Mouse (Mus musculus) lung, postnatal 0 days (tissue): ENCODE data around the gene Amigo1. TPM values are rescaled to one million over a fixed set of nuclear protein-coding genes. Genes with fewer than 3 reads are reported as not detected.

Source experiments
- ATAC-seq: fragments of 200-750 bp; cut with Nextera tagmentation; 2 replicates; pipeline ENCODE4 v1.8.0; 2017; ENCODE audit warnings: moderate library complexity
- DNase-seq: peaks from one replicate; pipeline ENCODE4 v3.0.0-alpha.2; 2016; ENCODE audit warnings: low spot score
- H3K27ac ChIP-seq: fragments of 300-500 bp; sonication (generic); 2 replicates; pipeline ENCODE4 v1.5.1; 2014; ENCODE audit warnings: antibody characterized with exemption, mild to moderate bottlenecking, low read length, mixed read lengths
- H3K27me3 ChIP-seq: fragments of 300-500 bp; sonication (generic); replicated peaks from 2 replicates; pipeline ENCODE4 v1.6.1; 2014; ENCODE audit warnings: low read length, mixed read lengths; ENCODE audit not compliant: insufficient read depth
- H3K36me3 ChIP-seq: fragments of 300-500 bp; sonication (generic); 2 replicates; pipeline ENCODE4 v1.6.1; 2014; ENCODE audit warnings: low read length, mixed read lengths; ENCODE audit not compliant: insufficient read depth
- H3K4me1 ChIP-seq: fragments of 300-500 bp; sonication (generic); 2 replicates; pipeline ENCODE4 v1.6.1; 2014; ENCODE audit warnings: antibody characterized with exemption, low read depth, low read length, mixed read lengths; ENCODE audit not compliant: insufficient read depth
- H3K4me2 ChIP-seq: fragments of 300-500 bp; sonication (generic); replicated peaks from 2 replicates; pipeline ENCODE4 v1.6.1; 2014; ENCODE audit warnings: low read depth, mild to moderate bottlenecking, low read length, moderate library complexity, mixed read lengths
- H3K4me3 ChIP-seq: fragments of 300-500 bp; sonication (generic); 2 replicates; pipeline ENCODE4 v1.5.1; 2014; ENCODE audit warnings: low read depth, low read length
- H3K9ac ChIP-seq: fragments of 300-500 bp; sonication (generic); replicated peaks from 2 replicates; pipeline ENCODE4 v1.6.1; 2014; ENCODE audit warnings: low read depth, mild to moderate bottlenecking
- H3K9me3 ChIP-seq: fragments of 300-500 bp; sonication (generic); 2 replicates; pipeline ENCODE4 v1.6.1; 2016; ENCODE audit warnings: low read length, mixed read lengths
- CTCF ChIP-seq: IDR thresholded peaks from 2 replicates; pipeline ENCODE4 v1.5.1; 2016; ENCODE audit warnings: antibody characterized with exemption, mild to moderate bottlenecking
- EP300 ChIP-seq: IDR thresholded peaks from 2 replicates; pipeline ENCODE4 v1.6.1; 2016; ENCODE audit warnings: antibody characterized with exemption, mild to moderate bottlenecking, control low read depth
- WGBS: fragments of 180-500 bp; shearing (Covaris S2); extraction: QIAGEN DNeasy Blood & Tissue Kit; methylation state at CpG from one replicate; pipeline ENCODE4 v1.1.7; 2014; 5-methylcytosine and 5-hydroxymethylcytosine counted together
- polyA plus RNA-seq: library from polyadenylated mRNA; unstranded; fragments of >200 nt; fragmentation: Nextera tagmentation; extraction: Ambion mirVana; gene quantifications from 2 replicates; pipeline ENCODE4 v1.2.1, GENCODE M21; 2015

Gene Amigo1
- polyA plus RNA-seq, 1 experiment from 2014 or later = 4.6 TPM

DNA sequence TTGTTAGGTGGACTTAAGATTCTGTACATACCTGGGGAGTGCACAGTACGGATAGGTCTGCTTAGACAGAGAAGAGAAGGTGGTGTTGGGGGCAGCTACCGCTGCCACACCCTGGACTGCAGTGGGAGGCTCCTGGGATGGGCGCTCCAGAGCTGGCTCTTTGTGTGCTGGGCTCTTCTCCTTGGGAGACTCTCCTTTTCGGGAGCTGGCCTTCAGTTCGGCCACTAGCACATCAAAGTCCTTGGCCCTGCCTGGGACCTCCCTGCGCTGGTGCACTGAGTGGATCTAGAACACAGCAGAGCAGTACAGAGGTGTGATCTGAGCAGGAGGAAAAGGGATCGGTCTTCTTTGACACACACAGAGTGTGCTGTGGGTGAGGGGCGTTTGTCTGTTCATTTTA, 19.5 kb downstream of the Amigo1 start:
- H3K4me2 ChIP-seq = no peak overlapping the region
- WGBS = 90% methylated on average over 8 of the region's 8 CpGs
- no peaks in the 10 kb centered on the region for H3K9me3 ChIP-seq
- no peak overlapping the region for H3K27ac ChIP-seq
- DNase-seq = no peak
- H3K9ac ChIP-seq = no peak overlapping the region
- ATAC-seq = no peak
- no peak for TF ChIP-seq CTCF
- no peak for TF ChIP-seq EP300
- 0 out of 2 replicates have a peak, but pooled peaks cover 4% of the 10 kb centered on the region for H3K36me3 ChIP-seq
- H3K27me3 ChIP-seq = no peaks in the 10 kb centered on the region
- no peak overlapping the region for H3K4me3 ChIP-seq
- H3K4me1 ChIP-seq = peaks cover 17% of the 10 kb centered on the region

DNA sequence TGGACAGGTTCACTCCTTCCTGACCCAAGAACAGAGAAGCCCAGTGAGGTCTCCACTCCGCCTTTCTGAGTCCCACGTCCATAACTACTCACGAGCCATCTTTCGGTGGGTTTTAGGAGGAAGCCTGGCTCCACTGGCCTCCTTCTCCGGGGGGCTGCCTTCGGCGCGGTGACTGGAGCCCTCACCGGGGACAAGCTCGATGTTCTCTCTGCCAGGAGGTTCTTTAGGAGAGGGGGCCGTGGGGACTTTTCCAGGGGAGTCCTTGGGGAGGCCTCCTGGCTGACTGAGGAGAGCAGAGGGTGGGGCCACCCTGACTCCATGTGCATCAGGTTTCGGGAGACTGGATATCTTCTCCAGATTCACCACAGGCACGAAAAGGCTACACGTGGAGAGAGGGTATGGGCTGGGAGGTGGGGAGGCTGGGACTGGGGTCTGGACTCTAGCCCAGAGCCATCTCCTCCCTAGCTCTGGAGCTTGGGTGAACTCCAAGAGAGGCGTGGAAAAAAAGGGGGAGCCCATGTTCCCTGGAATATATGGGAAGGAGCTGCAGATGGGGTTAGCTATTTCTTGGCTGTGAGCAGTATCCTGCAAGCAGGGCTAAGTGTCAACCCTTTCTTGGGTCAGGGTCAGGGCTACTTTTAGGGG, 20.7 kb downstream of the Amigo1 start:
- H3K9me3 ChIP-seq = no peaks in the 10 kb centered on the region
- no peak overlapping the region for H3K27ac ChIP-seq
- H3K4me1 ChIP-seq = peaks cover 11% of the 10 kb centered on the region; the same call in 1 of the 2 replicates
- TF ChIP-seq CTCF (no peak), EP300 (no peak)
- ATAC-seq (no peak), DNase-seq (no peak)
- 0 out of 2 replicates have a peak, but pooled peaks cover 4% of the 10 kb centered on the region for H3K36me3 ChIP-seq
- H3K4me2 ChIP-seq = no peak overlapping the region
- no peak overlapping the region for H3K9ac ChIP-seq
- H3K27me3 ChIP-seq = no peaks in the 10 kb centered on the region
- WGBS = 77% methylated on average over 15 of the region's 15 CpGs
- H3K4me3 ChIP-seq = no peak overlapping the region

DNA sequence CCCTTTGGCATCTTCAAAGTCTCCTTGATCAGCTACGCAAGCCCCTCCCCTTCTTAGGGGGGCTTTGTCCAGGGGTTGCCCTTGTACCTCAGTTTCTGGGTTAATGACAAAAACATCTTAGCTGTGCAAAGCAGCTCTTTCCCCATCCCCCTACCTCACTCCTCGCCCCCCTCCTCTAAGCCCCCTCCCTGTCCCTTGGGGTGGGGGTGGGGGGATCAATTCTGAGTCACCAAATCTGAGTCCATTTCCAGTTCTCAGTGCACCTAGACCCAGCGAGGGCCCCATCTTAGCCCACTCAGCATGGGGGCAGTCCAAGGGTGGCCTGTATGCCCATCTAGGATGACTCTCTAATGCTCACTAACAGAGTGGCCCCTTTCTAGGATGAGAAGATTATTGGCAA, 22.9 kb downstream of the Amigo1 start:
- peak overlapping the region; percentile 91 for H3K4me2 ChIP-seq
- no peaks in the 10 kb centered on the region for H3K9me3 ChIP-seq
- TF ChIP-seq EP300 (no peak), CTCF (no peak)
- WGBS = 75% methylated on average over 3 of the region's 3 CpGs
- H3K27me3 ChIP-seq = no peaks in the 10 kb centered on the region
- ATAC-seq (no peak), DNase-seq (no peak)
- H3K27ac ChIP-seq = no peak overlapping the region
- H3K36me3 ChIP-seq = 0 out of 2 replicates have a peak, but pooled peaks cover 4% of the 10 kb centered on the region
- no peak overlapping the region for H3K9ac ChIP-seq
- H3K4me1 ChIP-seq = peaks cover 8% of the 10 kb centered on the region; the same call in 1 of the 2 replicates
- no peak overlapping the region for H3K4me3 ChIP-seq

DNA sequence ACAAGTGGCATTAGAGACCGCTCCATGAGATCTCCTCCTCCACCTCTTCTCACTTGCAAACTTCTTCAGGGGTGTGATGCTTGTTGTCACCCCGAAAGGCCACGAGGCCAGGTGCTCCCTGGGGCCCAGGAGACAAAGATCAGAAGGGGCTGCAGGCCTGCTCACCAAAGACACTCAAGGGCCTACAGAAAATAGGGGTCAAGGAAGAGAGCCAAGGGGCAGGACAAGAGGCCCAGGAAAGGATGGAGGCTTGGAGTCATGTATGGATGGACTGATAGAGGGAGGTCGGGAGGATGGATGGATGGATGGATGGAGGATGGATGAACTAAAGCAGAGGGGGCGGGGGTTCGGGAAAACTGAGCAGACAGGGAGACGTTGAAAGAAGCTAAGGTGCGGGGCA, 23.4 kb downstream of the Amigo1 start:
- DNase-seq (no peak), ATAC-seq (no peak)
- H3K27ac ChIP-seq = no peak overlapping the region
- peak overlapping the region; percentile 80 for H3K9ac ChIP-seq
- H3K27me3 ChIP-seq = no peaks in the 10 kb centered on the region
- TF ChIP-seq CTCF = no peak
- no peak for TF ChIP-seq EP300
- peaks cover 8% of the 10 kb centered on the region; the same call in 1 of the 2 replicates for H3K4me1 ChIP-seq
- H3K9me3 ChIP-seq = no peaks in the 10 kb centered on the region
- H3K4me3 ChIP-seq = peak overlapping the region; percentile 73
- peak overlapping the region; percentile 91 for H3K4me2 ChIP-seq
- 0 out of 2 replicates have a peak, but pooled peaks cover 4% of the 10 kb centered on the region for H3K36me3 ChIP-seq
- WGBS = 2% methylated on average over 8 of the region's 8 CpGs

DNA sequence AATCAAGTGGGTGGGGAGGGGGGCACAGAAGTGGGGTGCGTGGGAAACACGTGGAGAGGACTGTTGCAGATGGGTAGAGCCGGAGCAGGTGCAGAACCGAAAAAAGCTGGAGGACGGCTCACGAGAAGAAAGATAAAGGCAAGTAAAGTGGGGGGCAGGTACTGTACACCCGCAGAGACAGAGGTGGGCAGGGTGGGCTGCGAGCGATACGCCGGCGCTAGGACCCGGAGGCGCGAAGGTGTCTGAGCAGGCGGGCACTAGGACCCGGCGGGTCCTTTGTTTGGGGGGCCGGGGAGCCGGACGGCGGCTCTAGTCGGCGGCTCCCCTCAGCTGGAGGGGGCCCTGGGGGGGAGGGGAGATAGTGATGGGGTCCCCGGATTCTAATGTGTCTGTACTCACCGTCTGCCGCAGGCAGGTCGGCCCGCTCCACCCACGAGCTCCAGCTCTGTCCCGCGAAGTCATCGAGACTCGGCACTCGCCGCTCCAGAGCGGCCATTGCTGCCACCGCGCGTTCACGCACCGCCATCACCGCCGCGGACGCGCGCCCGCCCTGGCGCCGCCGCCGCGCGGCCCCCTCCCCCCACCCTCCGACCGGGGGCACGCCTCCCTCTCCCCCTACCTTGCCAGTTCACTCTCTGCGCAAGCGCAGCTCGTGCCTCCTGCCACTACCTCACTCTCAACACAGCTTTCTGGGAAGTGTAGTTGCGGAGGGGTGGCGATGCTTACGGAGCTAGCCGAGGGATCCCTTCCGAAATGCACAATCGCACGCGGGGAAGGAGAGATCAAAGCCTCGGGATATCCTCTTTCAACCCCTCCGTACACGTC, 24.0 kb downstream of the Amigo1 start:
- H3K9me3 ChIP-seq = no peaks in the 10 kb centered on the region
- 0% methylated on average over 48 of the region's 72 CpGs for WGBS
- ATAC-seq = peak; percentile 97
- peak; percentile 98 for DNase-seq
- H3K4me3 ChIP-seq = peak overlapping the region; percentile 73
- no peaks in the 10 kb centered on the region for H3K27me3 ChIP-seq
- peak overlapping the region; percentile 80 for H3K9ac ChIP-seq
- H3K4me2 ChIP-seq = peak overlapping the region; percentile 91
- peak overlapping the region; percentile 79 for H3K27ac ChIP-seq
- H3K4me1 ChIP-seq = peaks cover 8% of the 10 kb centered on the region; the same call in 1 of the 2 replicates
- TF ChIP-seq CTCF (no peak), EP300 (no peak)
- 0 out of 2 replicates have a peak, but pooled peaks cover 4% of the 10 kb centered on the region for H3K36me3 ChIP-seq

DNA sequence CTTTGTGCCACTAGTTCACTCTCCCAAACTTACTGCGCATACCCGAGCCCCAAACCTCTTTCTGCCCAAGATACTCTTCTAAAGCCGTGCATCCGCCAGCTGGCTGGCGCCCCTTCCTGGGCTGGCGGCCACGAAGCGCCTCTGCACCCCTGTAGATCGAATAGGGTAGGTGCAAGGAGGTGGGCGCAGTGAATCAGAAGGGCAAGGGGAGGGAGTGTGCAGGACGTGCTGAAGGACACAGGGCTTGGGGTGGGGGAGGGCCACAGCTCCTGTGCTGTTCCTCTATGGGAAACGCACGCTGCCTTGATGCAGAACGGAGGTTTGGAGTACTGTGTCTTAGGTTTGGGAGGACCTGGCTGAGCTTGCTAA, 24.6 kb downstream of the Amigo1 start, which contains the start of gene Atxn7l2:
Gene Atxn7l2, minus strand, starts transcription at position 164 of the 369 bp plus-strand sequence.
- peaks cover 8% of the 10 kb centered on the region; the same call in 1 of the 2 replicates for H3K4me1 ChIP-seq
- H3K9ac ChIP-seq = peak within 1 kb of the TSS; percentile 80
- no peaks in the 10 kb centered on the region for H3K27me3 ChIP-seq
- ATAC-seq (peak; percentile 52), DNase-seq (peak; percentile 58)
- peak within 1 kb of the TSS; percentile 73 for H3K4me3 ChIP-seq
- 0% methylated on average over 14 of the region's 14 CpGs for WGBS
- peak within 1 kb of the TSS; percentile 91 for H3K4me2 ChIP-seq
- no peaks in the 10 kb centered on the region for H3K9me3 ChIP-seq
- TF ChIP-seq CTCF (peak; percentile 60), EP300 (no peak)
- H3K27ac ChIP-seq = peak within 1 kb of the TSS; percentile 79
- H3K36me3 ChIP-seq = 0 out of 2 replicates have a peak, but pooled peaks cover 4% of the 10 kb centered on the region
